Mouse (Mus musculus): ENCODE data around the gene Nt5c2.

DNA sequence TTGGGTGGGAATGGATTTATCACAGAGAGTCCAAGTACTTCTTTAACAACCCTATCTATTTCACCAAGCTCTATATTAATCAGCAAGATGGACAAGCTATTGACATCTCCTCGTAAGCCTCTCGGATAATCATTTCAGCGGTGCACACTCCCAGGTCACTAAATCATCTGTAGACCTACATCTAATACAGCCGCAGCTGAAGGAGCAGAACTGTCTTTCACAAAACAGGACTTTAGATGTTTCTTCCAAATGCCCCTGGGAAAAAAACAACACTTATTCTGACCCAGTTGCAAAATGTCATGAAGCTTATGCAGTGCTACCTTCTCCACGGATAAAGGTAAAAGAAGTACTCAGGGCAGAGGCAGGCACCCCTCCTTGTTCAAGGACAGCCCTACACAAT lies 106.7 kb downstream of the Nt5c2 start:
- TF ChIP-seq CTCF (IDR thresholded peaks at IDR 0.05) (no peak), EP300 (IDR thresholded peaks at IDR 0.05) (no peak)

Data from lung, postnatal 0 days (tissue).